Mouse (Mus musculus): ENCODE data around the gene Gmfb. TPM values are rescaled to one million over a fixed set of nuclear protein-coding genes. Genes with fewer than 3 reads are reported as not detected.

Gene Gmfb
- polyA plus RNA-seq (2015; fragmentation: Nextera tagmentation; extraction: Ambion mirVana): 41.9 and 42.2 TPM in 2 replicates

DNA sequence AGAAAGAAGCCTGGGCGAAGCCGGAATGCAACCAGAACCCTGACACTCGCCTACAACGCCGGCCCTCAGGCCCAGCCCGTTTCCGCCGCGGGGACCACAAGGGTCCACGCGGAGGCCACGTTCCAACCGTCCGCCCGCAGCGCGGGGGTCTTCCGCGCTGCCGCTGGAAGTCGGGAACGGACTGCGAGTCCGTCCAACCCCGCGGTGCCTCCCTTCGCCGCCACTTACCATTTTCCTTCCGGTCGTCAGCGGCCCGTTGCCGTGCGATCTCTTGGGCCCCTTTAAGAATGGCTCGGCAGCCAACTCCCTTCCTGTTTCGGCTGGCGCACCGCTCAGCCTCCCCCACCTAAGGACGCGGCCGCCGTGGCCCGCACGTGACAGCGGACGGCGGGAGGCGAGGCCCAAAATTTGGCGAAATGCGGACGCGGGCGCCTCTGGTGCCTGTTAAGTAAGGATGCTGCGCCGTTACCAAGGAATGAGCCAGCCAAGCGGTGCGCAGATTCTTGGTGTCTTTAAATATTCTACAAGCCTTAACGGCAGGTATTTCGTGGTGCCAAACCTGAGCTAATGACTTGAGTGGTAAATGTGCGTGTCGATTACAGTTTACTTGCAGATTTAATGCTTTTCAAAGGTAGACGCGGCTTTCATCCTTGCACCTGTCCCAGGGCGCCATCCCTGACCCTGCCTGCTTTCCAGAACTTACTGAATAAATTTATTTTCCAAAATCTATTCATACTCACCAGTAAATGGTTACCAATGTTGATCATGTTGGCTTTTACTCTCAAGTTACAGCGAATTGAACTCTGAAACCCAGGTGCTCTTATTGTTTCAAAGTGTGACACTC lies at the start of gene Gmfb:
Gmfb (minus strand) TSS at position 370 of the 844 bp plus-strand sequence.

DNA sequence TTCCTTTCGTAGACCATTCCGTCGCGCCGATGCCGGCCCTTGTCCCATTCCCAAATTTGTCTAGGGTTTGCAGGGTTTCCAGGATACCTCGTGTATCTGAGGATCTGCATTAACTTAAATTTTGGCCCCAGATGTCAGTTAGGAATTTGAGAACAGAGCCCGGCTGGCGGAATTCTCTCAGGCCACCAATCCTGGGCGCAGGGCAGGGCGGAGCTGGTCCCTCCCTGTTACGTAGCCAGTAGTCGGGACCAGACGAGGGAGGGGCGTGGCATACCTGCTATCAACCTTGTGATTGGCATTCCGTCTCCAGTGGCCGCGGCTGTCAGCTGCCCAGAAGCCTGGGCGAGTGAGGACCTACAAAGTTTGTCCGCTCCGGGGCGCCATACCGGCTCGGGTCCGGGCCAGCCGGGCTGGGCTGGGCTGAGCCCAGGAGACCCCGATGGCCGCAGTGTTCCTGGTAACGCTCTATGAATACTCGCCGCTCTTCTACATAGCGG lies 9.8 kb upstream of the Gmfb start, which contains the start of gene Cgrrf1:
Cgrrf1 (plus strand) TSS at position 289 of the 497 bp plus-strand sequence.

GRCm38 (mm10) chr14:46787787-46788504 lies 34.1 kb downstream of the Gmfb start, which contains the start of gene Cnih1:
Cnih1 (minus strand) TSS chr14:46788411.

GRCm38 (mm10) chr14:46760355-46761029 lies 61.5 kb downstream of the Gmfb start, which contains the start of gene Cdkn3:
Cdkn3 (plus strand) TSS chr14:46760541.

Other genes starting within 250 kb of the Gmfb start
- gene Cdkn3, start 61.7 kb downstream of the Gmfb start, polyA plus RNA-seq (2015; fragmentation: Nextera tagmentation; extraction: Ambion mirVana): 24.8 and 32.7 TPM in 2 replicates
- 141 and 161 TPM in 2 replicates for gene Cnih1, start 33.8 kb downstream of the Gmfb start, polyA plus RNA-seq (2015; fragmentation: Nextera tagmentation; extraction: Ambion mirVana)
- gene Cgrrf1, start 9.9 kb upstream of the Gmfb start, polyA plus RNA-seq (2015; fragmentation: Nextera tagmentation; extraction: Ambion mirVana): 28.6 and 35.5 TPM in 2 replicates
- 13.1 and 18.1 TPM in 2 replicates for gene Samd4, start 60.6 kb upstream of the Gmfb start, polyA plus RNA-seq (2015; fragmentation: Nextera tagmentation; extraction: Ambion mirVana)

Measured in urinary bladder, postnatal 0 days (tissue).